Mouse (Mus musculus) erythroblast, adult 5-6 weeks (primary cell): Measurements from ENCODE around the gene Taf9b. TPM values are rescaled to one million over a fixed set of nuclear protein-coding genes. Genes with fewer than 3 reads are reported as not detected.

ENCODE experiments used
- total RNA-seq, 2 experiments: library from RNA; stranded (forward) in 1 of 2; stranded (reverse) in 1 of 2; fragments of 150-400 nt in 1 of 2; fragments of 200-764, 138-1000 nt in 1 of 2; gene quantifications; 2 replicates each; pipeline versions ENCODE4 v1.2.3 to v1.2.4; 2015 to 2017; ENCODE audit warnings: low replicate concordance in 2 of 2

The Taf9b gene
- total RNA-seq, 2 experiments from 2014 or later, result 2.0 to 6.9 TPM

Other genes with a start within 250 kb of the Taf9b start
- 15.7 and 17.5 TPM in 2 replicates for gene Magt1, start 209.3 kb downstream of the Taf9b start, total RNA-seq (2015; ENCODE audit: low replicate concordance)
- 15.9 and 19.8 TPM in 2 replicates for gene Magt1, start 209.3 kb downstream of the Taf9b start, total RNA-seq (2017; ENCODE audit: low replicate concordance)
- gene Cox7b, start 205.5 kb downstream of the Taf9b start, total RNA-seq (2015; ENCODE audit: low replicate concordance), result 56.0 and 80.1 TPM in 2 replicates
- gene Cox7b, start 205.5 kb downstream of the Taf9b start, total RNA-seq (2017; ENCODE audit: low replicate concordance), result 68.3 and 132 TPM in 2 replicates
- gene Atp7a, start 193.9 kb downstream of the Taf9b start, total RNA-seq (2015; ENCODE audit: low replicate concordance), result 4.0 and 5.6 TPM in 2 replicates
- 7.3 and 9.1 TPM in 2 replicates for gene Atp7a, start 193.9 kb downstream of the Taf9b start, total RNA-seq (2017; ENCODE audit: low replicate concordance)
- gene Tlr13, start 78.0 kb downstream of the Taf9b start, total RNA-seq (2015; ENCODE audit: low replicate concordance), result 9.0 and 11.9 TPM in 2 replicates
- gene Tlr13, start 78.0 kb downstream of the Taf9b start, total RNA-seq (2017; ENCODE audit: low replicate concordance), result 9.5 and 9.8 TPM in 2 replicates
- gene Pgk1, start 34.1 kb downstream of the Taf9b start, total RNA-seq (2015; ENCODE audit: low replicate concordance), result 75.0 and 90.3 TPM in 2 replicates
- gene Pgk1, start 34.1 kb downstream of the Taf9b start, total RNA-seq (2017; ENCODE audit: low replicate concordance), result 57.3 and 67.1 TPM in 2 replicates
- gene Fnd3c2, start 34.2 kb upstream of the Taf9b start, total RNA-seq (2015; ENCODE audit: low replicate concordance), result not detected in 2 replicates
- gene Fnd3c2, start 34.2 kb upstream of the Taf9b start, total RNA-seq (2017; ENCODE audit: low replicate concordance), result not detected in 2 replicates